Mouse (Mus musculus) midbrain, embryonic 11.5 days (tissue): ENCODE measurements around the gene Dars. TPM values are rescaled to one million over a fixed set of nuclear protein-coding genes. Genes with fewer than 3 reads are reported as not detected.

Experiments used
- polyA plus RNA-seq: library from polyadenylated mRNA; unstranded; fragments of >200 nt; fragmentation: Nextera tagmentation; extraction: Ambion mirVana; gene quantifications from 2 replicates; pipeline ENCODE4 v1.2.1, GENCODE M21; 2014

Dars gene
- polyA plus RNA-seq, 1 experiment from 2014 or later, result 126 TPM

Other genes starting within 250 kb of the Dars start
- gene Ubxn4, start 173.4 kb downstream of the Dars start, polyA plus RNA-seq, result 70.1 and 71.1 TPM in 2 replicates
- gene Lct, start 89.0 kb downstream of the Dars start, polyA plus RNA-seq, result 0.40 TPM in 1 of 2 replicates, not detected in the other
- 315 and 320 TPM in 2 replicates for gene Mcm6, start 57.7 kb downstream of the Dars start, polyA plus RNA-seq
- gene Cxcr4, start 174.9 kb upstream of the Dars start, polyA plus RNA-seq, result 22.6 and 25.6 TPM in 2 replicates